Mouse (Mus musculus): ENCODE measurements around the gene Slc5a5.

DNA sequence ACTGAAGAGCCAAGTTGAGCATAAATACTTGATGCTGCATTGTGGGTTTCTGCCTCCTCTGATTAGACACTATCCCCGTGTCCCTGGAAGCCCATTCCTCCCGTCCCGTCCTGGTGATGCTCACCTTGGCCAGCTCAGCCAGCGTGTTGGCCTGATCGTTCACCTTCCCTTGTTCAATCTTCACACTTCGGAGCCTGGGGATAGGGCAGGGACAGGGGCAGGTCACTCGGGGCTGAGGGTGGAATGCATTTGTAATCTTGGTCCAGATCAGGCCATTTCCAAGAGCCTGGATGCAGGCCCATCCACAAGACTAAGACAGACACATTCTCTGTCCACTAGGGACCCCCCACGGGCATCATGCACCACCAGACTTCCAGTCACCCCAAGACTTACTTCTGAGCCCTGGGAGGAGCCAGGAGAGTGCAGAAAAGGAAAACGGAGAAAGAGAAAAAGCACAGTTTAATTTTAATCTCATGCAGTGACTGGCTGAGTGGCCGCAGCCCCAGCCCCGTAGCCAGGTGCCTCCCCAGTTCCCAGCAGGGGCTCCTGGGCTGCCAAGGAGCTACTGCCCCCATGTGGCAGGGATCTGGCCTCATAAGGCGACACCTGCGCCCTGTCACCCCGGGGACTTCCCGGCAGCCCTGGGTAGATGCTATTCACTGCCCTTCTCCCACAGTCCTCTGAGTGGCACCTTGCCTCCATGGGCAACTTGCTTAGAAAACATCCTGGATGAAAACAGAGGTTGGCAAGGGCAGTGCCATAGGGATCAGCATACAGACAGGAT lies 46.0 kb downstream of the Slc5a5 start:
- TF ChIP-seq CTCF (IDR thresholded peaks at IDR 0.05; ENCODE audit: borderline replicate concordance, control insufficient read depth, extremely low read depth, insufficient read depth, low read length, poor library complexity) (peak; percentile 45; the same call in 1 of the 2 replicates), POLR2A (IDR thresholded peaks at IDR 0.05; ENCODE audit: control insufficient read depth, extremely low read depth, insufficient read depth, low read length, poor library complexity) (no peak)

Measured in thymus, adult 2 months (tissue).